Mouse (Mus musculus): Measurements from ENCODE around the gene Cdc6. TPM values are rescaled to one million over a fixed set of nuclear protein-coding genes. Genes with fewer than 3 reads are reported as not detected.
A peak's percentile ranks its signal among the peaks of the same experiment; 100 is the strongest.

Gene Cdc6
- polyA plus RNA-seq, 1 experiment from 2014 or later: 33.1 TPM

GRCm38 (mm10) chr11:98949242-98949957, 41.8 kb downstream of the Cdc6 start:
- Histone ChIP-seq H3K27me3 (ENCODE audit: control insufficient read depth, insufficient read depth, low read length) (no peaks in the 10 kb centered on the region), H3K9me3 (ENCODE audit: control insufficient read depth, low read length) (no peaks in the 10 kb centered on the region), H3K27ac (ENCODE audit: low read depth, low read length) (no peak overlapping the region), H3K9ac (ENCODE audit: low read depth, low read length) (no peak overlapping the region), H3K4me2 (replicated peaks; ENCODE audit: low read depth, low read length) (no peak overlapping the region), H3K4me1 (replicated peaks; ENCODE audit: control insufficient read depth, insufficient read depth, low read length) (peaks cover 9% of the 10 kb centered on the region), H3K4me3 (ENCODE audit: low read depth, low read length) (no peak overlapping the region), H3K36me3 (ENCODE audit: control insufficient read depth, insufficient read depth, low read length) (no peaks in the 10 kb centered on the region)
- ATAC-seq (ENCODE audit: low FRiP score) (no peak), DNase-seq (ENCODE audit: low spot score) (no peak)
- WGBS: 67% methylated on average over 12 of the region's 12 CpGs

- 84% methylated on average over 7 of the region's 7 CpGs for WGBS
- H3K9me3 ChIP-seq (ENCODE audit: control insufficient read depth, low read length): no peaks in the 10 kb centered on the region
- H3K4me1 ChIP-seq (replicated peaks; ENCODE audit: control insufficient read depth, insufficient read depth, low read length): peaks cover 15% of the 10 kb centered on the region
- H3K27me3 ChIP-seq (ENCODE audit: control insufficient read depth, insufficient read depth, low read length): no peaks in the 10 kb centered on the region
- no peak overlapping the region for H3K9ac ChIP-seq (ENCODE audit: low read depth, low read length)
- DNase-seq (ENCODE audit: low spot score) (no peak), ATAC-seq (ENCODE audit: low FRiP score) (no peak)
- H3K4me3 ChIP-seq (ENCODE audit: low read depth, low read length): no peak overlapping the region
- H3K4me2 ChIP-seq (replicated peaks; ENCODE audit: low read depth, low read length): no peak overlapping the region
- H3K27ac ChIP-seq (ENCODE audit: low read depth, low read length): no peak overlapping the region
- no peaks in the 10 kb centered on the region for H3K36me3 ChIP-seq (ENCODE audit: control insufficient read depth, insufficient read depth, low read length)
These were observed 42.4 kb downstream of the Cdc6 start for GRCm38 (mm10) chr11:98949958-98950460.

GRCm38 (mm10) chr11:98950484-98950883, 42.9 kb downstream of the Cdc6 start:
- 90% methylated on average over 9 of the region's 9 CpGs for WGBS
- Histone ChIP-seq H3K4me1 (replicated peaks; ENCODE audit: control insufficient read depth, insufficient read depth, low read length) (peaks cover 16% of the 10 kb centered on the region), H3K4me3 (ENCODE audit: low read depth, low read length) (no peak overlapping the region), H3K9ac (ENCODE audit: low read depth, low read length) (no peak overlapping the region), H3K36me3 (ENCODE audit: control insufficient read depth, insufficient read depth, low read length) (no peaks in the 10 kb centered on the region), H3K27me3 (ENCODE audit: control insufficient read depth, insufficient read depth, low read length) (no peaks in the 10 kb centered on the region), H3K4me2 (replicated peaks; ENCODE audit: low read depth, low read length) (no peak overlapping the region), H3K9me3 (ENCODE audit: control insufficient read depth, low read length) (no peaks in the 10 kb centered on the region), H3K27ac (ENCODE audit: low read depth, low read length) (no peak overlapping the region)
- no peak for ATAC-seq (ENCODE audit: low FRiP score)
- no peak for DNase-seq (ENCODE audit: low spot score)

- H3K27me3 ChIP-seq (ENCODE audit: control insufficient read depth, insufficient read depth, low read length): no peaks in the 10 kb centered on the region
- no peak overlapping the region for H3K9ac ChIP-seq (ENCODE audit: low read depth, low read length)
- H3K36me3 ChIP-seq (ENCODE audit: control insufficient read depth, insufficient read depth, low read length): no peaks in the 10 kb centered on the region
- H3K4me2 ChIP-seq (replicated peaks; ENCODE audit: low read depth, low read length): no peak overlapping the region
- WGBS: 75% methylated on average over 16 of the region's 16 CpGs
- DNase-seq (ENCODE audit: low spot score): no peak
- no peak for ATAC-seq (ENCODE audit: low FRiP score)
- H3K27ac ChIP-seq (ENCODE audit: low read depth, low read length): 0 out of 2 replicates have a peak overlapping the region, but pooled peaks have one; percentile 17
- H3K4me1 ChIP-seq (replicated peaks; ENCODE audit: control insufficient read depth, insufficient read depth, low read length): peaks cover 16% of the 10 kb centered on the region
- no peaks in the 10 kb centered on the region for H3K9me3 ChIP-seq (ENCODE audit: control insufficient read depth, low read length)
- no peak overlapping the region for H3K4me3 ChIP-seq (ENCODE audit: low read depth, low read length)
These were observed 43.7 kb downstream of the Cdc6 start for GRCm38 (mm10) chr11:98951026-98951906.

- peaks cover 16% of the 10 kb centered on the region for H3K4me1 ChIP-seq (replicated peaks; ENCODE audit: control insufficient read depth, insufficient read depth, low read length)
- DNase-seq (ENCODE audit: low spot score): no peak
- no peak for ATAC-seq (ENCODE audit: low FRiP score)
- no peaks in the 10 kb centered on the region for H3K9me3 ChIP-seq (ENCODE audit: control insufficient read depth, low read length)
- H3K9ac ChIP-seq (ENCODE audit: low read depth, low read length): no peak overlapping the region
- H3K4me2 ChIP-seq (replicated peaks; ENCODE audit: low read depth, low read length): no peak overlapping the region
- H3K36me3 ChIP-seq (ENCODE audit: control insufficient read depth, insufficient read depth, low read length): no peaks in the 10 kb centered on the region
- no peaks in the 10 kb centered on the region for H3K27me3 ChIP-seq (ENCODE audit: control insufficient read depth, insufficient read depth, low read length)
- no peak overlapping the region for H3K27ac ChIP-seq (ENCODE audit: low read depth, low read length)
- WGBS: 85% methylated on average over 1 of the region's 1 CpGs
- H3K4me3 ChIP-seq (ENCODE audit: low read depth, low read length): no peak overlapping the region
These were observed 44.5 kb downstream of the Cdc6 start for GRCm38 (mm10) chr11:98952111-98952510.

- Histone ChIP-seq H3K4me1 (replicated peaks; ENCODE audit: control insufficient read depth, insufficient read depth, low read length) (peaks cover 16% of the 10 kb centered on the region), H3K4me3 (ENCODE audit: low read depth, low read length) (no peak overlapping the region), H3K4me2 (replicated peaks; ENCODE audit: low read depth, low read length) (no peak overlapping the region), H3K36me3 (ENCODE audit: control insufficient read depth, insufficient read depth, low read length) (no peaks in the 10 kb centered on the region), H3K9ac (ENCODE audit: low read depth, low read length) (no peak overlapping the region), H3K27ac (ENCODE audit: low read depth, low read length) (no peak overlapping the region), H3K9me3 (ENCODE audit: control insufficient read depth, low read length) (no peaks in the 10 kb centered on the region), H3K27me3 (ENCODE audit: control insufficient read depth, insufficient read depth, low read length) (no peaks in the 10 kb centered on the region)
- ATAC-seq (ENCODE audit: low FRiP score) (no peak), DNase-seq (ENCODE audit: low spot score) (no peak)
- WGBS: 71% methylated on average over 2 of the region's 2 CpGs
These were observed 45.1 kb downstream of the Cdc6 start for GRCm38 (mm10) chr11:98952736-98953135.

- Histone ChIP-seq H3K9ac (ENCODE audit: low read depth, low read length) (no peak overlapping the region), H3K27ac (ENCODE audit: low read depth, low read length) (no peak overlapping the region), H3K4me1 (replicated peaks; ENCODE audit: control insufficient read depth, insufficient read depth, low read length) (peaks cover 16% of the 10 kb centered on the region), H3K9me3 (ENCODE audit: control insufficient read depth, low read length) (no peaks in the 10 kb centered on the region), H3K4me3 (ENCODE audit: low read depth, low read length) (no peak overlapping the region), H3K36me3 (ENCODE audit: control insufficient read depth, insufficient read depth, low read length) (no peaks in the 10 kb centered on the region), H3K4me2 (replicated peaks; ENCODE audit: low read depth, low read length) (no peak overlapping the region), H3K27me3 (ENCODE audit: control insufficient read depth, insufficient read depth, low read length) (no peaks in the 10 kb centered on the region)
- WGBS: 27% methylated on average over 2 of the region's 2 CpGs
- ATAC-seq (ENCODE audit: low FRiP score): peak; percentile 12; the same call in 1 of the 2 replicates
- peak; percentile 19 for DNase-seq (ENCODE audit: low spot score)
These were observed 45.8 kb downstream of the Cdc6 start for GRCm38 (mm10) chr11:98953361-98953760.

GRCm38 (mm10) chr11:98953835-98954320, 46.3 kb downstream of the Cdc6 start:
- 32% methylated on average over 13 of the region's 13 CpGs for WGBS
- no peak for DNase-seq (ENCODE audit: low spot score)
- Histone ChIP-seq H3K27me3 (ENCODE audit: control insufficient read depth, insufficient read depth, low read length) (no peaks in the 10 kb centered on the region), H3K4me3 (ENCODE audit: low read depth, low read length) (no peak overlapping the region), H3K9ac (ENCODE audit: low read depth, low read length) (peak overlapping the region; percentile 34; the same call in 1 of the 2 replicates), H3K27ac (ENCODE audit: low read depth, low read length) (peak overlapping the region; percentile 71; the same call in 1 of the 2 replicates), H3K36me3 (ENCODE audit: control insufficient read depth, insufficient read depth, low read length) (no peaks in the 10 kb centered on the region), H3K4me2 (replicated peaks; ENCODE audit: low read depth, low read length) (peak overlapping the region; percentile 21; the same call in 1 of the 2 replicates), H3K9me3 (ENCODE audit: control insufficient read depth, low read length) (no peaks in the 10 kb centered on the region), H3K4me1 (replicated peaks; ENCODE audit: control insufficient read depth, insufficient read depth, low read length) (peaks cover 16% of the 10 kb centered on the region)
- ATAC-seq (ENCODE audit: low FRiP score): no peak

All from hindbrain, embryonic 11.5 days (tissue).